Mouse (Mus musculus) v-Abl transformed pro-B cells (cell line): Measurements from ENCODE around the gene Tmem163.

Experiments
- in situ Hi-C, 2 experiments: fragments of 400-800 bp; cut with MboI; formaldehyde crosslinking; loops; one replicate each; pipeline ENCODE4 v1.15.1; 2025; ENCODE audit not compliant: unreplicated experiment in 2 of 2

The Tmem163 gene

DNA sequence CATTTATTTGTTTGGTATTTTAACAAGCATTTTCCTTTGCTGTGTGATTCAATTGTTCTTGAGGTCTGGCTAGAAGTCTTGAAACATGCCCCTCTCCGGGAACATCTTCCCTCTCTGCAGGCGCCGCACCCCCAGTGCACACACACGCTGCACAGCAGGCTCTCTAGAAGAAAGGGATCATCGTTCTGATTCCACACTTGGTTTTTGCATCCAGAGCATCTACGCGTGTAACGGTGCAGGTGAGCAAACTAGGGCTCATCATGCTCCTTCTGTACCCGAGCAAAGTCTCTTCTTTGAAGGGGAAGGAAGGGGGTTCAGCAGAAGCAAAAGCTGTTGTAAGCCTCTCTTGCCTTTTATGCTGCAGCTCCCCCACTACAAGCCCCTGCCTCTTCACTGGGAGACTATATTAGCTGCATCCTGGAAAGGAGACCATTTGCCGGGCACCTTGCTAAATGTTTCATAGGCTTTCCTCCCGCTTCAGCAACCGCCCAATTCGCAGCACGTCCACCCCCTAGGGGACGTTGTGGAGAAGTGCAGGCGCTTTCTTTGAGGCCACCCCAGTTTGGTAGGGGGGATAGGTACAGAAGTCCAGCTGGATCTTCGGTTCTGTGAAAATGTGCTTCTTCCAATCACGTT lies at the start of gene Tmem163:
TSS of gene Tmem163 (minus strand) at position 51 of the 636 bp plus-strand sequence.
- in situ Hi-C loops, result loop anchor here (5.0 to 25.0 kb wide), 5 partner anchors 55 to 467 kb away; partner anchors contain the start of gene Mgat5 (in 1 of the 2)

DNA sequence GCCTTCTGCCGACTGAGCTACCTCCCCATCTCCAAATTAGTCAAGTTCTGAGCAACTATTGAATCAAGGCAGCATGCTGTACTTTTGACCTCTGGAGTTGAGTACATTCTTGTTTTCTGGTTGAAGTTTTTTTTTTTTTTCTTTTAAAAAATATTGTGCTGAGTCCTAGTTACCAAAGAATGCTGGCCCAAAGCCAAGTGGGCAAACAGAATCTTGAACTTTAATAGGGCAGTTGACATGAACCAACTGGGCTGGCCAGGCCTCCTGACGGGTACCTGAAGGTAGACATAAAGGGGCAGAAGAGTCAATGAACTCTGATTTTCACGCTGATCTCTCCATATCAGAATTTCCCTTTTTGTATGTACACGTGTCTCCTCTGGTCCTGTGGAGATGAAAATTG lies 49.7 kb upstream of the Tmem163 start, which contains the start of gene Acmsd:
TSS of gene Acmsd (plus strand) at position 318 of the 400 bp plus-strand sequence.
- in situ Hi-C loops, result no loop called here

DNA sequence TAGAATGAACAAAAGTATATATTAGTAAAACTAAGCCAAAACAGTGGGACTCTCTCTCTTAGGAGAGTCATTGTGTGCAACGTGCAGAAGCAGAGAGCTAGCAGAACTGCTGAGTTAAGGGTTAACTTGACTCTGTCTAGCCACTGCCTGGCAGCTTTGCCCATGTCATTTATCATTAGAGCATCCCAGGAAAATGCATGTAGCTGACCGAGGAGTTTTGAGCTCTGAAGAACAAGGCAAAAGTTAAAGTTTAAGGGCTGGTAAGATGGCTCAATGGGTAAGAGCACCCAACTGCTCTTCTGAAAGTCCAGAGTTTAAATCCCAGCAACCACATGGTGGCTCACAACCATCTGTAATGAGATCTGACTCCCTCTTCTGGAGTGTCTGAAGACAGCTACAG lies 44.2 kb upstream of the Tmem163 start:
- in situ Hi-C loops, result no loop called here

GRCm38 (mm10) chr1:127718290-127718689 lies 38.9 kb upstream of the Tmem163 start:
- in situ Hi-C loops, result no loop called here

GRCm38 (mm10) chr1:127716441-127716840 lies 37.1 kb upstream of the Tmem163 start:
- in situ Hi-C loops, result no loop called here

- in situ Hi-C loops, result no loop called here
Measured at GRCm38 (mm10) chr1:127706269-127706668, 26.9 kb upstream of the Tmem163 start.

GRCm38 (mm10) chr1:127702187-127702586 lies 22.8 kb upstream of the Tmem163 start:
- in situ Hi-C loops, result no loop called here

DNA sequence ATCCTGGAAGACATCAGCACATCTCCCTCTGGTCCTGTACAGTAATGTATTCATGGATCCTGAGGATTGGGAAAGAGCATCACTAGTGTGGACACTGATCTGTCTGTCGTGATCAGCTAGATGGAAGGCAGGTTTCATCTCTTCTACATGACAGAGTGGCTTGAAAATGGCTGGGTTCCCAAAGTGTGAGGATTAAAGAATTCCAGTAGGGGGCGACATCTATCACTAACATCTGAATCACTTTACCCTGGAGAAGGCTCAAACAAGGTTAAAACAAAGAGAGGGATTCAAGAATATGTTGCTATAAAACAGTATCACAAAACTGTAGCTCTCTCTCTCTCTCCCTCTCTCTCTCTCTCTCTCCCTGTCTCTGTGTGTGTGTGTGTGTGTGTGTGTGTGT lies 17.2 kb upstream of the Tmem163 start:
- in situ Hi-C loops, result loop anchor here (5.0 to 25.0 kb wide), 2 partner anchors 61 to 484 kb away; partner anchors contain the start of gene Mgat5 (in 1 of the 2)

DNA sequence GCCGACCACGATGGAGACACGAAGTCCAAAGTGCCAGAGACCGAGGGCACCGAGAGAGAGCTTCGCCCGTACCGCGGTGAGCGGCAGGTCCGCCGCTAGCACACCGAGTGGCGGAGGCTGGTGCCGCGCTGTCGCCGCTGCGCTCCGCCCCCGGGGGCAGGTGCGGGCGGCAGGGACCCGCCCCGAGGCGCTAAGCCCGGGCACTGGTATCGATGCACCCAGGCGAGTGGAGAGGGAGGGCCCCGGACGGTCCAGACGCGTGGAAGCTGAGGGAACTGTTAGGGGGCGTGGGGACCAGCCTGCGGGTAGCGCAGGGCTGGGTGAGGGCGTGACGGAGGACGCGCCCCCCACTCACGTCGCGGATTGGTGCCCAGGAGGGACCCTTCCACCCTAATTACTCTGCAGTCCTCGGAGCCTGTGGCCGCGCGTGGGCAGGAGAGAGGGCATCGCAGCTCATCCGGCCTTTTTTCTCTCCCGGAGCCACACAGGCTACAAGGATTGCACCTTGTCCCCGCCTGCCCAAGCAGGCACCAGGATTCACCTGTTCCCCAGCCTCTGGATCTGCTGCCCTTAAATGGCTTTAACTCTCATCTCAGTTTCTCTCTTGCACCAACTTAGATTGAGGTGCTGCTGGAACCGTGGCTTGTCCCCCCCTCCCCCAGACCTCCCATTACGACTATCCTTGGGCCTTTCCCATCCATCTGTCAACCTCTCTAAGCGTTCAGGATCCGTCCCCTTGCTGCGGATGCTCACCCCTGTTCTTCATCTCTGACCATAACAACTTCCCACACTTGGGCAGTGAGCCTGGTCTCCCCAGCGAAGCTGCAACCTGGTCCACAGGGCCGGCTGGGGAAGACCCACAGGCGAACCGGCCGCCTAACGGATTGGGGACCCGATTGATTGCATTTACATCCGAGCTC lies 1.4 kb downstream of the Tmem163 start:
- in situ Hi-C loops, result loop anchor here (5.0 to 25.0 kb wide), 4 partner anchors 53 to 466 kb away; partner anchors contain the start of gene Mgat5 (in 1 of the 2)

- in situ Hi-C loops, result loop anchor here (5.0 to 25.0 kb wide), 4 partner anchors 52 to 465 kb away; partner anchors contain the start of gene Mgat5 (in 1 of the 2)
Measured at GRCm38 (mm10) chr1:127677131-127677631, 2.2 kb downstream of the Tmem163 start.

DNA sequence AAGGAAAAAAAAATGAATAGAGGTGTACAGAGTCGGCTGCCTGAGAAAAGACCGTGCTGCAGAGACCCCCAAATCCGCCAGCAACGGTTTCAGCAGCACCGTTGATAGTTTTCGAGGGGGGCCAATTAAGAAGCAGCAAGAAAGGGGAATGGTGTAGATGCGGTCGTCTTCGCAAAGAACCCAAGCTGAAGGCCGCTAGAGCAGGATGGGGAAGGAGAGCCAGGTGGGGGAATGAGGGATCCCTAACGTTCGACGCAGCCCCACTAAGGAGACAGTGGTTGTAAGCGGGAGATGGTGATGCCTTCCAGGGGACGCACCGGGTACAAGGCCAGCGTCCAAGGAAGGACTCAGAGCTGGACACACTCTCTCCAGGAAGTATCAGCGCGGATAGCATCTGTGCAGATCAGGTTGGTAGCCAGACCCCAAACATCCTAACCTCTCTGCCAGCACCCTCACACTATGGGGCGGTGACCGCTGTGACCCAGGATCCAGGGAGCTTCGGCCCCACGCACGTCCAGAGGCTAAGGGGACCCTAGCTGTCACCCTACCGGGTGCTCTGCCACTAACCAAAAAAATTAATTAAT lies 2.7 kb downstream of the Tmem163 start:
- in situ Hi-C loops, result loop anchor here (5.0 to 25.0 kb wide), 4 partner anchors 52 to 464 kb away; partner anchors contain the start of gene Mgat5 (in 1 of the 2)

DNA sequence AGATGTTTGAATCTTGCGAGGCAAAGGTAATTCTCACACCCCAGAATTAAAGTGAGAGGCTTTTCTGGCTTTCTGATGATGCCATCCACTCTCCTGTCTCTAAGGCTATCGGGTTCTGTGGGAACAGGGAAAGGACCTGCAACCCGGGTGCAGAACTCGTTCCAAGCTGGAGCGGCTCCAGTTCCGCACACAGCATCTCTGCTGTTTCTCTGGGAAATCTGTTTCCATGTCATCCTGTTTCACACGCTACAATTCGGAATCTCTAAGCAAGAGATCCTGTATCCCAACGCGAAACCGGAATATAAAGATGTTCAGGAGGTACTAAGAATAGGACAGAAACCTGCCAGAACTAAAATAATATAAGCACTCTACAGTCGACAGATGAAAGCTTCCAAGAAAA lies 3.2 kb downstream of the Tmem163 start:
- in situ Hi-C loops, result loop anchor here (5.0 to 25.0 kb wide), 4 partner anchors 51 to 464 kb away; partner anchors contain the start of gene Mgat5 (in 1 of the 2)

DNA sequence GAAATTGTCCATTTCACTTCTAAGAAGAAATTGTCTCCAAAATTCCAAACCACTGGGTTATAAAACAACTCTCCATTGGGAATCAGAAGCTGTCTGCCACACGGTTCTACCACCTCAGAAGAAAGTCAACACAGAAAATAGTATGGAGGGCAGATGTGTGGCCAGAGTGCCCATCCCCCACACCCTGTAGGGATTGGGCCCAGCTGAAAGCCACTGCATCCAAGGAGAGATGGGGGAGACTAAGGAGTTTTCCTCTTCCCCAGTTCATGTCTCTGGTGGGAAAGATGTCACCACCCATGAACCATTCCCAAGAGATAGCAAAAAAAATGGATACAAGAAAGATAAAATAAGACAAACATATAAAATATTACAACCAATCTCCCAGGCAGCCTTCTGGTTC lies 4.1 kb downstream of the Tmem163 start:
- in situ Hi-C loops, result loop anchor here (5.0 to 25.0 kb wide), 4 partner anchors 50 to 463 kb away; partner anchors contain the start of gene Mgat5 (in 1 of the 2)

DNA sequence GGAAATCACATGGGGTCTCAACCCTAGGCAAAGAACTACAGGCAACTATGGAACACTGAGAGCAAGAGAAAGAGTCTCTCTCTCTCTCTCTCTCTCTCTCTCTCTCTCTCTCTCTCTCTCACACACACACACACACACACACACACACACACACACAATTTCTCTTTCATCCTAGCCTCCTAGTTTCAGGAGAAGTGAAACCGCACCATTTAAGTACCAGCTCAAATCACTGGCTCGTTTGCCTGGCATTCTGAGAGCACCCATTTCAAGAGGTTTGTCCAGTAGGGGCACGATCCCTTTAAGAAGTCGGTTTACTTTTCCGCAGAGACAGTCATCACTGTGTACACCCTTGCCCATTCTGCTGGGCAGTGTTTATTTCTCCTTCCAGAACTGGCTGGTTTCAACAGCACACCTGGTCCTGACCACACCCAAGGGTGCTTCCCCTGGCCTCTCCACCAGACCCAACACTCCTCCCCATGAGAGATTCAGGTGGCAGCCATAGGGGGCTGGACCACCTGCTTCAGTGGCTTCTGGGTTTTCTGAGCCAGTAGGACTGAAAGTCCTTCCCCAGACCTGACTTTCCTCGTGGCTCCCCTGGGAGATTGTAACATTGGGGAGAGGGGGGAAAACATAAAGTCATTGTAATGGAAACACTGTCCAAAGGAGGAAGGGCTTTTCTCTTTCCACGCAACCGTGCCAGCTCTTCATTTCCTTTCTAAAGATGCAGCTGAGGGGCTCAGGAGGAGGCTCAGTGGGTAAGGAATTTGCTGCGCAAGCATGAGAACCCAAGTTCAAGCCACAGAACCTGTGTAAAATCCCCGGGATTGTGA lies 5.9 kb downstream of the Tmem163 start:
- in situ Hi-C loops, result loop anchor here in 1 of 2 experiments (10.0 to 25.0 kb wide), 2 partner anchors 49 to 361 kb away; no protein-coding TSS in a partner anchor

- in situ Hi-C loops, result loop anchor here in 1 of 2 experiments (25.0 kb wide), 1 partner anchor 356 kb away; no protein-coding TSS in a partner anchor
Measured at GRCm38 (mm10) chr1:127668161-127668560, 11.2 kb downstream of the Tmem163 start.

GRCm38 (mm10) chr1:127667110-127667860 lies 12.1 kb downstream of the Tmem163 start:
- in situ Hi-C loops, result loop anchor here in 1 of 2 experiments (25.0 kb wide), 1 partner anchor 355 kb away; no protein-coding TSS in a partner anchor

DNA sequence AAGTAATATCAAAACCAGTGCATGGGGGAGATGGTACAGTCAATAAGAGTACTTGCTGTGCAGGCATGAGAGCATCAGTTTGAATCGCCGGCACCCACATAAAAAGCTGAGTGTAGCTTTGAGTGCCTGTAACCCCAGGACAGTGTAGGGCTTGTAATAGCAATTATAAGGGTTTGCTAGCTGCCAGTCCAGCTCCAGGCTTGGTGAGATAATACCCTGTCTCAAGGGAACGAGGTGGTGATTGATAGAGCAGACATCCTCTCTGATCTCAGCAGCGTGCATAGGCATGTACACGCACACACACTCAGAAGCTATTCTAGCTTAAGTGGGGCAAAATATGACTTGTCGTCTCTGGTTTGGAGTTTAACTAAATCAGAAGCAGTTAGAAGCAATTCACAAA lies 13.1 kb downstream of the Tmem163 start:
- in situ Hi-C loops, result loop anchor here in 1 of 2 experiments (25.0 kb wide), 1 partner anchor 354 kb away; no protein-coding TSS in a partner anchor

DNA sequence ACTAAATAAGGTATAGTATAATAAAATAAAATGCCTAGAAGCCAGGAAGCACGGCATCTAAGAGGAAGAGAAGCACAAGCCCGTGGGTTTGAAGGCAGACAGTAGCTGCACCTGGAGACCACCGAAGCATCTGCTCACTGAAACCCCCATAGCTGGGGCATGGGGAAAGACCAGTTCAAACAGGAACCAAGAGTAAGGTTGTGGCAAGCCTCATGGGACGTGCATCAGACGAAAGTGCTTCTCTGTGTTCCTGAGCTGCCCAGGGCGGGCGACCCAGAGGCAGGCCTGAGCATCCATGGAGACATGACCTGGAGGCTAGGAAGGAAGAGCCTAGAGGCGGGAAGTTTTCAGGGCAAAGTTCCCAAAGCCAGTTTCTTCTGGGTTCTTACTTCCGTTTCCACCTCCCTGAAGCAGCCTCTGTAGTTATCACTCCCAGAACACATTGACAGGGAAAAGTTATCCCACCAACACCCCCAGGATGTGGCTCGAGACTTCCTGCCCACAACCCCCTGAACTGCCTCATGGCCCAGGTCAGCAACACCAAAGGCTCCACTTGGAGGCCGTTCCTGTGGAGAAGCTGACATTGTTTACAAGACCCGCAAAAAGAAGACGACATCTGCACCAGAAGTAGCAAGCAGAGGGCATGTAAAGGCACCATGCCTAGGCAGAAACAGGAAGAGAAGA lies 16.8 kb downstream of the Tmem163 start:
- in situ Hi-C loops, result loop anchor here in 1 of 2 experiments (25.0 kb wide), 1 partner anchor 350 kb away; no protein-coding TSS in a partner anchor
